Mouse (Mus musculus) thymus, adult 2 months (tissue): Measurements from ENCODE around the gene Slc1a2. TPM values are rescaled to one million over a fixed set of nuclear protein-coding genes. Genes with fewer than 3 reads are reported as not detected.

ENCODE experiments used
- DNase-seq: peaks from one replicate; pipeline ENCODE4 v3.0.0; 2021
- H3K27ac ChIP-seq: fragments of 200-500 bp; 2 replicates; pipeline ENCODE4 v1.5.1; 2012; ENCODE audit warnings: low read length, control low read depth; ENCODE audit not compliant: control insufficient read depth, insufficient read depth
- H3K27me3 ChIP-seq: fragments of 200-500 bp; 2 replicates; pipeline ENCODE4 v1.6.1; 2012; ENCODE audit warnings: mild to moderate bottlenecking, low read length, moderate library complexity, mixed read lengths; ENCODE audit not compliant: control insufficient read depth, insufficient read depth
- H3K36me3 ChIP-seq: fragments of 200-500 bp; 2 replicates; pipeline ENCODE4 v1.6.1; 2012; ENCODE audit warnings: mild to moderate bottlenecking, low read length, moderate library complexity; ENCODE audit not compliant: control insufficient read depth, insufficient read depth
- H3K4me1 ChIP-seq: fragments of 200-500 bp; replicated peaks from 2 replicates; pipeline ENCODE4 v1.6.1; 2012; ENCODE audit warnings: low read length; ENCODE audit not compliant: control insufficient read depth, insufficient read depth
- H3K4me3 ChIP-seq: fragments of 200-500 bp; 2 replicates; pipeline ENCODE4 v1.5.1; 2012; ENCODE audit warnings: mild to moderate bottlenecking, low read length, control low read depth, moderate library complexity; ENCODE audit not compliant: control insufficient read depth, insufficient read depth
- CTCF ChIP-seq: fragments of 200-500 bp; IDR thresholded peaks from 2 replicates; pipeline ENCODE4 v1.5.1; 2012; ENCODE audit warnings: mild to moderate bottlenecking, control low read depth, low read length, moderate library complexity, borderline replicate concordance; ENCODE audit not compliant: control insufficient read depth, poor library complexity, insufficient read depth; ENCODE audit errors: extremely low read depth
- POLR2A ChIP-seq: fragments of 200-500 bp; IDR thresholded peaks from 2 replicates; pipeline ENCODE4 v1.6.1; 2012; ENCODE audit warnings: mild to moderate bottlenecking, low read length, control low read depth, moderate library complexity; ENCODE audit not compliant: control insufficient read depth, poor library complexity, insufficient read depth; ENCODE audit errors: extremely low read depth
- WGBS: fragments of 180-500 bp; shearing (Covaris S2); methylation state at CpG from one replicate; pipeline ENCODE4 v1.1.7; 2018; 5-methylcytosine and 5-hydroxymethylcytosine counted together
- polyA plus RNA-seq: library from polyadenylated mRNA; depleted of rRNA; stranded (reverse); fragments of >200 nt; gene quantifications from 2 replicates; pipeline ENCODE4 v1.2.3, GENCODE M21; 2012

Gene Slc1a2
- polyA plus RNA-seq, 1 experiment = 1.5 TPM

DNA sequence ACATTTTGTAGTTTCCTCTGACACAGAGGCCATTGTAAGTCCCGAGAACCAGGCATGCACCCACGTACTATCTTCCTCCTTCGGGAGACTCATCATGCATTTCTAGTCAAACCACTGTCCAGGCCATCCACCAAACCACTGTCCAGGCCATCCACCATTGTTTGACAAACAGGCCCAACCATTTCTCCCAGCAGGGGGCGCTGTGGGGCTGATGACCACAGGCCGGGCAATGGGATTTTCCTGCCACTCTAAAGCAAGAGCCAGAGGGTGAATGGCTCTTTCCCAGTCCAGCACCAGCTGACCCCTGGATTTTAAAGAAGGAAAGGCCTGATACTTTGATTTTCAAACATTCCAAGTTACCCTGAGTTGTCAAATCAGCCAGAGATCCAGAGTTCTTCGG lies 16.8 kb downstream of the Slc1a2 start:
- DNase-seq = peak; percentile 51
- Histone ChIP-seq H3K4me1 (no peaks in the 10 kb centered on the region), H3K4me3 (no peak overlapping the region), H3K27me3 (no peaks in the 10 kb centered on the region), H3K36me3 (no peaks in the 10 kb centered on the region), H3K27ac (no peak overlapping the region)
- WGBS = 75% methylated on average over 6 of the region's 6 CpGs
- peak; percentile 80 for TF ChIP-seq CTCF
- no peak for TF ChIP-seq POLR2A

DNA sequence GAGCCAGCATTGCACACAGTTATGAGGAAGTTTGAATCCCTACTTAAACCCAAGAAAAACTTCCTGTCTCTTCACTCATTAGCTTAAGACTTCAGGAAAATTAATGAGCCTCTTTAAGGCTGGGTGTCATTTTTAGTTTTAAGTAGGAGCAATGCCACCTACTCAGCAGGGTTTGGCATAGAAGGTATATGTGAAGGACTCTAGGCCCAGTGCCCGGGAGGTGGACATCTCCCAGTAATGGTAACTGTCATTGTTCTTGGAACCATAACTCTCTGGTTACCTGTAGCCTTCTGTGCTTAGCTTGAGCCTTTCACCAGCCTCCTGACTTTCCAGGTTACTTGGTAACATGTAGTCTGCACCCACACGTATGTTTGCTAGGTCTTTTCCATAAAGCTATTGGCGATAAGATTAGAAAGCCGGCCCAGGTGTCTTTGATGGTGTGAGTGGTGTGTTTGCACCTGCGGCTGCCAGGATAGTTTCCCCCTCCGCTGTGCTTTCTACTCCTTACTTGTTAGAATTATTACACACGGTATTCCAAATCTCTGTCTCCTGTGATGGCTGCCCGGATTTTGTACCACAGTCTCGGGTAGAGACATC lies 18.4 kb downstream of the Slc1a2 start:
- no peak for DNase-seq
- Histone ChIP-seq H3K4me1 (no peaks in the 10 kb centered on the region), H3K36me3 (no peaks in the 10 kb centered on the region), H3K27ac (no peak overlapping the region), H3K4me3 (no peak overlapping the region), H3K27me3 (no peaks in the 10 kb centered on the region)
- 95% methylated on average over 9 of the region's 9 CpGs for WGBS
- no peak for TF ChIP-seq POLR2A
- no peak for TF ChIP-seq CTCF

DNA sequence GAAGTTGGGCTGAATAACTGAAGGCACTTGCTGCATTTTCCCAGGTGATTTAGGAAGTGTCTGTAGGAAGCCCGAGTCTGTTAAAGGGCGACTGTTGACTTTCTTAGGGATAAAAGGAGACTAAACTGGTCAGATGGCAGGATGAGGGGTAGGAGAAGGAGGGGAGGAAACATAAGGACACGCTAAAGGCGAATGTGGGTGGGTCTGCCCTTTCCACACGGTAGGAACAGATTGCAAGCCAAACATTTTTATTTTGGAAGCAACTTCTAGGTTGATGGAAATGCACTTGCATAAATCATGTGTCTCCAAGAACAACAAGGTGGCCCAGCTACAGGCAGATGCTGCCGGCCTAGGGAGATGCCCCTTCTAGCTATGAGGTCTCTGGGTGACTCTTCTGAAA lies 18.9 kb downstream of the Slc1a2 start:
- H3K36me3 ChIP-seq = no peaks in the 10 kb centered on the region
- H3K4me3 ChIP-seq = no peak overlapping the region
- no peaks in the 10 kb centered on the region for H3K4me1 ChIP-seq
- DNase-seq = no peak
- no peaks in the 10 kb centered on the region for H3K27me3 ChIP-seq
- H3K27ac ChIP-seq = no peak overlapping the region
- TF ChIP-seq CTCF = no peak
- no peak for TF ChIP-seq POLR2A
- 91% methylated on average over 6 of the region's 6 CpGs for WGBS

DNA sequence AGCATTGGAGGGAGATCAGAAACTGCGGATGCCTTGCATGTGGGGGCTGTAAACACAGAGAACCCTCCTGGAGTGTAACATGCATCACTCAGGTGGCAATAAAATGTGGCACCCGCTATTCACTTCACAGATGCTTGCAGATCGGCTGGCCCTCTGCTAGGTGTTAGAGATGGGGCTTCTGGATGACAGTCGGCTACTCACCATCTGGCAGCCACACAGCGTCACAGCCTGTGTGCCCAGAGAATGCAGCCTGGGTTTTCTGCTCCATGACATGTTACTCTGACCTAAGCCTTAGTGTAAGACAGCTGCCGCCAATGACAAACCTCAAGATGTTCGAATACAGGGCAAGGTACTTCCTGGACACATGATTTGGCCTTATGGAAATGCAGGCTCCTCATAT lies 22.9 kb downstream of the Slc1a2 start:
- no peak for DNase-seq
- no peaks in the 10 kb centered on the region for H3K36me3 ChIP-seq
- H3K27me3 ChIP-seq = no peaks in the 10 kb centered on the region
- 88% methylated on average over 7 of the region's 7 CpGs for WGBS
- TF ChIP-seq POLR2A (no peak), CTCF (no peak)
- no peak overlapping the region for H3K4me3 ChIP-seq
- no peaks in the 10 kb centered on the region for H3K4me1 ChIP-seq
- H3K27ac ChIP-seq = no peak overlapping the region

DNA sequence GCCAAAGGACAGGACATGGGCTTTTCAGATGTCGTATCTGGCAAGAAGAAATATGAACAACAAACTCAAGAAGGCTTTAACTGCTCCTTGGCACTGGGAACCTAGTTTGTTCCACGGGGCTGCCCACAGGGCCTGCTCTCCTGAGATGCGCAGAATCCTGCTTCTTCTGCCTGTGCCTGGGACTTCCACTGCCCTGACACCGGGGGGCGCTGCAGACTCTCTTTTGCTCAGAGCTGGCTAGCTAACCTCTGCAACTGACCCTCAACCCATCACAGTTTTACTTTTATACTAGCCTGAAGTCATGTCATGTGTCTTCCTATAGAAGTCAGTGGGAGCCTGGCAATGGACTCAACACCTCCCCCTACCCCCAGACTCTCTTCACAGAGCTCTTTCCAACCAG lies 23.7 kb downstream of the Slc1a2 start:
- H3K36me3 ChIP-seq = no peaks in the 10 kb centered on the region
- peak; percentile 43 for DNase-seq
- H3K4me3 ChIP-seq = no peak overlapping the region
- no peaks in the 10 kb centered on the region for H3K4me1 ChIP-seq
- H3K27me3 ChIP-seq = no peaks in the 10 kb centered on the region
- TF ChIP-seq POLR2A (no peak), CTCF (0 out of 2 replicates have a peak, but pooled peaks have one; percentile 44)
- WGBS = 55% methylated on average over 5 of the region's 5 CpGs
- H3K27ac ChIP-seq = no peak overlapping the region

DNA sequence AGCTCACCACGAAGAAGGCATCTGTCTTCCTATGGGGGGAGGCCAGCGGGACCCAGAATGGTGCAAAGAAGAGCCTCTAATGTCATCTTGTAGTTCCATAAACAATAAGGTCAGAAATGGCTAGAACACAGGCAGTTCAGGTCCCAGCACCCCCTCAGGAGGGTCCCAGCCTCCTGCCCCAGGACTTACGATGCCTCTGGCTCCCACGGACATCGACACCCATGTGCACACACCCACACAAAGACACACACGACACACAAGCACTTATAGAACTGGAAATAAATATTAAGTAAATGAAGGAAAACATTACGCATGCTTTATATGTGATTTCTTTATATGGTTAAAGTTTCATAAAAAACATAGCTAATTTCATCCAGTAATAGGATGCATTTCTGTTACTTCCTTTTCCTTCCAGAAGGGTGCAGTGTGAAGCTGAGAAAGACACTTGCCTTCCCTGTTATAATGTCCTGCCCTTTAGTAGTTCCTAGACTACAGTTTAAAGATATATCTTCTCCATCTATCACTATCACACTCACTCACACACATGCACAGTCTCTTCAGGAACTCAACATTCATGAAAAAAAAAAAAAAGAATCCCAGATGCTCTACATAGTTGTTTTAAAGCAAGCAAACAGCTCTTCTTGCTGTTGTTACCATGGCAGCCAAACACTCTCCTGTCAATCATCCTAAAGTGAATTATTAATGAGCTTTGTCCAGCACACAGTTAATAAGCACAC lies 27.1 kb downstream of the Slc1a2 start:
- TF ChIP-seq POLR2A (no peak), CTCF (no peak)
- Histone ChIP-seq H3K27ac (no peak overlapping the region), H3K36me3 (no peaks in the 10 kb centered on the region), H3K27me3 (no peaks in the 10 kb centered on the region), H3K4me3 (no peak overlapping the region), H3K4me1 (no peaks in the 10 kb centered on the region)
- no peak for DNase-seq
- 90% methylated on average over 7 of the region's 7 CpGs for WGBS
